Mouse (Mus musculus) forebrain, embryonic 13.5 days (tissue): ENCODE results near the gene Khnyn. TPM values are rescaled to one million over a fixed set of nuclear protein-coding genes. Genes with fewer than 3 reads are reported as not detected.

ENCODE experiments used
- ATAC-seq: fragments of 200-750 bp; cut with Nextera tagmentation; 2 replicates; pipeline ENCODE4 v1.8.0; 2017
- H3K27ac ChIP-seq: fragments of 300-500 bp; sonication (generic); 2 replicates; pipeline ENCODE4 v1.5.1; 2015; ENCODE audit warnings: inconsistent platforms, mild to moderate bottlenecking, moderate library complexity
- H3K27me3 ChIP-seq: fragments of 300-500 bp; sonication (generic); 2 replicates; pipeline ENCODE4 v1.6.1; 2015; ENCODE audit warnings: mild to moderate bottlenecking, inconsistent platforms
- H3K36me3 ChIP-seq: fragments of 300-500 bp; sonication (generic); 2 replicates; pipeline ENCODE4 v1.6.1; 2015; ENCODE audit warnings: mild to moderate bottlenecking, inconsistent platforms; ENCODE audit not compliant: poor library complexity, severe bottlenecking
- H3K4me1 ChIP-seq: fragments of 300-500 bp; sonication (generic); 2 replicates; pipeline ENCODE4 v1.6.1; 2015; ENCODE audit warnings: inconsistent platforms
- H3K4me2 ChIP-seq: fragments of 300-500 bp; sonication (generic); 2 replicates; pipeline ENCODE4 v1.6.1; 2015; ENCODE audit warnings: inconsistent platforms, mild to moderate bottlenecking, moderate library complexity
- H3K4me3 ChIP-seq: fragments of 300-500 bp; sonication (generic); 2 replicates; pipeline ENCODE4 v1.5.1; 2015; ENCODE audit warnings: mild to moderate bottlenecking, inconsistent platforms
- H3K9ac ChIP-seq: fragments of 300-500 bp; sonication (generic); 2 replicates; pipeline ENCODE4 v1.6.1; 2015; ENCODE audit warnings: mild to moderate bottlenecking, inconsistent platforms
- H3K9me3 ChIP-seq: fragments of 300-500 bp; sonication (generic); replicated peaks from 2 replicates; pipeline ENCODE4 v1.6.1; 2016; ENCODE audit warnings: inconsistent platforms
- WGBS: fragments of 180-500 bp; shearing (Covaris S2); methylation state at CpG from one replicate; pipeline ENCODE4 v1.1.7; 2015; 5-methylcytosine and 5-hydroxymethylcytosine counted together
- polyA plus RNA-seq: library from polyadenylated mRNA; unstranded; fragments of >200 nt; fragmentation: Nextera tagmentation; extraction: Ambion mirVana; gene quantifications from 2 replicates; pipeline ENCODE4 v1.2.1, GENCODE M21; 2015

Khnyn gene
- polyA plus RNA-seq, 1 experiment from 2014 or later, result 9.6 TPM

GRCm38 (mm10) chr14:55897671-55898070 lies 12.9 kb downstream of the Khnyn start:
- Histone ChIP-seq H3K4me3 (no peak overlapping the region), H3K27ac (no peak overlapping the region), H3K9me3 (no peaks in the 10 kb centered on the region), H3K9ac (no peak overlapping the region), H3K4me1 (peaks cover 21% of the 10 kb centered on the region), H3K36me3 (peaks cover 54% of the 10 kb centered on the region), H3K4me2 (no peak overlapping the region), H3K27me3 (no peaks in the 10 kb centered on the region)
- ATAC-seq, result no peak
- WGBS, result 93% methylated on average over 12 of the region's 12 CpGs

- no peak overlapping the region for H3K27ac ChIP-seq
- H3K4me1 ChIP-seq, result peaks cover 21% of the 10 kb centered on the region
- H3K36me3 ChIP-seq, result peaks cover 45% of the 10 kb centered on the region
- ATAC-seq, result no peak
- 86% methylated on average over 7 of the region's 7 CpGs for WGBS
- no peaks in the 10 kb centered on the region for H3K27me3 ChIP-seq
- H3K9me3 ChIP-seq, result no peaks in the 10 kb centered on the region
- no peak overlapping the region; the same call in 1 of the 2 replicates for H3K4me3 ChIP-seq
- no peak overlapping the region; the same call in 1 of the 2 replicates for H3K9ac ChIP-seq
- peak overlapping the region; percentile 81 for H3K4me2 ChIP-seq
Measured at GRCm38 (mm10) chr14:55898947-55899346, 14.2 kb downstream of the Khnyn start.

GRCm38 (mm10) chr14:55899701-55900413 lies 15.1 kb downstream of the Khnyn start, which contains the start of gene Sdr39u1:
Gene Sdr39u1, minus strand, starts transcription at chr14:55900293.
- WGBS, result 3% methylated on average over 39 of the region's 39 CpGs
- Histone ChIP-seq H3K27ac (0 out of 2 replicates have a peak within 1 kb of the TSS, but pooled peaks have one; percentile 4), H3K9ac (peak within 1 kb of the TSS; percentile 76), H3K9me3 (no peaks in the 10 kb centered on the region), H3K27me3 (no peaks in the 10 kb centered on the region), H3K4me2 (peak within 1 kb of the TSS; percentile 81), H3K36me3 (peaks cover 35% of the 10 kb centered on the region), H3K4me3 (peak within 1 kb of the TSS; percentile 47), H3K4me1 (peaks cover 21% of the 10 kb centered on the region)
- ATAC-seq, result peak; percentile 94

GRCm38 (mm10) chr14:55900414-55900755 lies 15.6 kb downstream of the Khnyn start:
- Histone ChIP-seq H3K9ac (peak overlapping the region; percentile 76), H3K27ac (0 out of 2 replicates have a peak overlapping the region, but pooled peaks have one; percentile 4), H3K4me2 (peak overlapping the region; percentile 81), H3K4me1 (peaks cover 21% of the 10 kb centered on the region), H3K4me3 (peak overlapping the region; percentile 47), H3K27me3 (no peaks in the 10 kb centered on the region), H3K36me3 (peaks cover 30% of the 10 kb centered on the region), H3K9me3 (no peaks in the 10 kb centered on the region)
- ATAC-seq, result peak; percentile 48; the same call in 1 of the 2 replicates
- WGBS, result 5% methylated on average over 12 of the region's 12 CpGs

GRCm38 (mm10) chr14:55905518-55905917 lies 20.8 kb downstream of the Khnyn start:
- H3K9ac ChIP-seq, result no peak overlapping the region
- WGBS, result 35% methylated on average over 1 of the region's 1 CpGs
- peaks cover 5% of the 10 kb centered on the region; the same call in 1 of the 2 replicates for H3K4me1 ChIP-seq
- no peak overlapping the region for H3K4me2 ChIP-seq
- ATAC-seq, result no peak
- H3K27ac ChIP-seq, result no peak overlapping the region
- H3K4me3 ChIP-seq, result no peak overlapping the region
- no peaks in the 10 kb centered on the region for H3K9me3 ChIP-seq
- no peaks in the 10 kb centered on the region for H3K36me3 ChIP-seq
- H3K27me3 ChIP-seq, result no peaks in the 10 kb centered on the region

- no peaks in the 10 kb centered on the region for H3K36me3 ChIP-seq
- H3K9me3 ChIP-seq, result no peaks in the 10 kb centered on the region
- H3K27ac ChIP-seq, result no peak overlapping the region
- H3K27me3 ChIP-seq, result no peaks in the 10 kb centered on the region
- 65% methylated on average over 4 of the region's 4 CpGs for WGBS
- H3K4me1 ChIP-seq, result no peaks in the 10 kb centered on the region
- no peak overlapping the region for H3K9ac ChIP-seq
- no peak overlapping the region for H3K4me2 ChIP-seq
- no peak for ATAC-seq
- no peak overlapping the region for H3K4me3 ChIP-seq
Measured at GRCm38 (mm10) chr14:55913406-55913805, 28.7 kb downstream of the Khnyn start.

- Histone ChIP-seq H3K27ac (no peak overlapping the region), H3K4me2 (peak overlapping the region; percentile 36; the same call in 1 of the 2 replicates), H3K4me1 (no peaks in the 10 kb centered on the region), H3K36me3 (no peaks in the 10 kb centered on the region), H3K27me3 (no peaks in the 10 kb centered on the region), H3K9ac (peak overlapping the region; percentile 48; the same call in 1 of the 2 replicates), H3K4me3 (no peak overlapping the region), H3K9me3 (no peaks in the 10 kb centered on the region)
- peak; percentile 90 for ATAC-seq
- 43% methylated on average over 14 of the region's 14 CpGs for WGBS
Measured at GRCm38 (mm10) chr14:55918240-55919082, 33.7 kb downstream of the Khnyn start.

GRCm38 (mm10) chr14:55922475-55923232 lies 37.9 kb downstream of the Khnyn start:
- Histone ChIP-seq H3K9ac (no peak overlapping the region), H3K9me3 (no peaks in the 10 kb centered on the region), H3K4me2 (no peak overlapping the region), H3K36me3 (no peaks in the 10 kb centered on the region), H3K27ac (no peak overlapping the region), H3K27me3 (no peaks in the 10 kb centered on the region), H3K4me3 (no peak overlapping the region), H3K4me1 (no peaks in the 10 kb centered on the region)
- no peak for ATAC-seq
- WGBS, result 89% methylated on average over 7 of the region's 7 CpGs

GRCm38 (mm10) chr14:55926847-55927246 lies 42.1 kb downstream of the Khnyn start:
- Histone ChIP-seq H3K9me3 (no peaks in the 10 kb centered on the region), H3K27ac (no peak overlapping the region), H3K4me3 (no peak overlapping the region), H3K4me1 (no peaks in the 10 kb centered on the region), H3K4me2 (no peak overlapping the region), H3K27me3 (no peaks in the 10 kb centered on the region), H3K9ac (no peak overlapping the region), H3K36me3 (no peaks in the 10 kb centered on the region)
- WGBS, result 90% methylated on average over 4 of the region's 4 CpGs
- no peak for ATAC-seq

- Histone ChIP-seq H3K36me3 (no peaks in the 10 kb centered on the region), H3K9me3 (no peaks in the 10 kb centered on the region), H3K9ac (no peak overlapping the region), H3K27ac (no peak overlapping the region), H3K4me3 (no peak overlapping the region), H3K4me1 (no peaks in the 10 kb centered on the region), H3K4me2 (no peak overlapping the region), H3K27me3 (no peaks in the 10 kb centered on the region)
- 83% methylated on average over 12 of the region's 12 CpGs for WGBS
- no peak for ATAC-seq
Measured at GRCm38 (mm10) chr14:55929263-55929997, 44.7 kb downstream of the Khnyn start.

GRCm38 (mm10) chr14:55933586-55933985 lies 48.8 kb downstream of the Khnyn start:
- Histone ChIP-seq H3K4me1 (no peaks in the 10 kb centered on the region), H3K9me3 (no peaks in the 10 kb centered on the region), H3K9ac (no peak overlapping the region), H3K27ac (no peak overlapping the region), H3K4me3 (no peak overlapping the region), H3K36me3 (no peaks in the 10 kb centered on the region), H3K4me2 (no peak overlapping the region), H3K27me3 (no peaks in the 10 kb centered on the region)
- no peak for ATAC-seq
- WGBS, result 63% methylated on average over 7 of the region's 7 CpGs
